Mouse (Mus musculus) bone marrow macrophage, adult 2 months (primary cell): Measurements from ENCODE around the gene Zfp593.

Source experiments
- CTCF ChIP-seq: IDR thresholded peaks from 2 replicates; pipeline ENCODE4 v1.5.1; 2012; ENCODE audit warnings: low read depth, mild to moderate bottlenecking, low read length, moderate library complexity
- POLR2A ChIP-seq: IDR thresholded peaks from 2 replicates; pipeline ENCODE4 v1.6.1; 2012; ENCODE audit warnings: mild to moderate bottlenecking, low read depth, low read length, borderline replicate concordance

- TF ChIP-seq POLR2A (no peak), CTCF (no peak)
Measured at GRCm38 (mm10) chr4:134237582-134238278, 7.7 kb downstream of the Zfp593 start.
